Mouse (Mus musculus) cerebellum, adult 2 months (tissue): ENCODE results near the gene Reep3.

ENCODE experiments used
- CTCF ChIP-seq: fragments of 200-500 bp; IDR thresholded peaks from 2 replicates; pipeline ENCODE4 v1.5.1; 2011; ENCODE audit warnings: low read depth, mild to moderate bottlenecking, control low read depth, low read length, moderate library complexity, borderline replicate concordance; ENCODE audit not compliant: insufficient read depth
- POLR2A ChIP-seq: fragments of 200-500 bp; IDR thresholded peaks from 2 replicates; pipeline ENCODE4 v1.6.1; 2011; ENCODE audit warnings: low read length, control low read depth, borderline replicate concordance; ENCODE audit not compliant: insufficient read depth

GRCm38 (mm10) chr10:67010521-67010920 lies 86.2 kb downstream of the Reep3 start:
- TF ChIP-seq POLR2A (no peak), CTCF (no peak)
